Mouse (Mus musculus) neutrophil, adult 5-6 weeks (primary cell): ENCODE measurements around the gene P2ry2. TPM values are rescaled to one million over a fixed set of nuclear protein-coding genes. Genes with fewer than 3 reads are reported as not detected.

Source experiments
- ATAC-seq: fragments of 151-379, 151-347 bp; 2 replicates; pipeline ENCODE4 v1.8.0; 2017; ENCODE audit warnings: mild to moderate bottlenecking, moderate TSS enrichment; ENCODE audit not compliant: insufficient number of reproducible peaks, poor library complexity, low FRiP score, severe bottlenecking; ENCODE audit errors: extremely low read depth
- total RNA-seq: library from RNA; stranded (forward); fragments of 200-1000 nt; gene quantifications from 2 replicates; pipeline ENCODE4 v1.2.3, GENCODE M21; 2017

P2ry2 gene
- total RNA-seq, 1 experiment from 2014 or later: 22.1 TPM

- no peak for ATAC-seq
These were observed 60.0 kb downstream of the P2ry2 start for GRCm38 (mm10) chr7:100952686-100953085.

GRCm38 (mm10) chr7:100951903-100952302, 60.8 kb downstream of the P2ry2 start:
- ATAC-seq: no peak

GRCm38 (mm10) chr7:100950481-100951010, 62.1 kb downstream of the P2ry2 start:
- ATAC-seq: peak; percentile 37; the same call in 1 of the 2 replicates

GRCm38 (mm10) chr7:100950031-100950430, 62.6 kb downstream of the P2ry2 start:
- ATAC-seq: no peak

Other genes with a start within 250 kb of the P2ry2 start
- gene Relt, start 149.4 kb downstream of the P2ry2 start, total RNA-seq: 95.0 and 122 TPM in 2 replicates
- 0.25 TPM in 1 of 2 replicates, not detected in the other for gene Arhgef17, start 80.8 kb downstream of the P2ry2 start, total RNA-seq
- 1.4 and 2.0 TPM in 2 replicates for gene P2ry6, start 38.2 kb downstream of the P2ry2 start, total RNA-seq
- gene Fchsd2, start 80.0 kb upstream of the P2ry2 start, total RNA-seq: 457 and 522 TPM in 2 replicates